Mouse (Mus musculus) layer of hippocampus, adult 2 months (tissue): Measurements from ENCODE around the gene Tppp2. TPM values are rescaled to one million over a fixed set of nuclear protein-coding genes. Genes with fewer than 3 reads are reported as not detected.

ENCODE experiments used
- DNase-seq, 2 experiments: peaks; one replicate each; pipeline ENCODE4 v3.0.0; 2022; ENCODE audit warnings: low spot score in 2 of 2
- H3K27ac ChIP-seq: fragments of 200-600 bp; 2 replicates; pipeline ENCODE4 v1.8.1; 2022
- H3K4me3 ChIP-seq: fragments of 200-600 bp; 2 replicates; pipeline ENCODE4 v1.8.1; 2022; ENCODE audit warnings: mild to moderate bottlenecking
- CTCF ChIP-seq: fragments of 200-600 bp; conservative IDR thresholded peaks from 2 replicates; pipeline ENCODE4 v1.8.1; 2022; ENCODE audit warnings: antibody characterized with exemption, mild to moderate bottlenecking, moderate library complexity
- total RNA-seq, 2 experiments: library from RNA; stranded (reverse); gene quantifications; 2 replicates each; pipeline ENCODE4 v1.2.3; 2021

Tppp2 gene
- total RNA-seq, 2 experiments from 2014 or later: not detected

- Histone ChIP-seq H3K27ac (no peak overlapping the region), H3K4me3 (no peak overlapping the region)
- DNase-seq: no peak
- TF ChIP-seq CTCF: no peak
Measured at GRCm38 (mm10) chr14:51932092-51933020, 14.1 kb downstream of the Tppp2 start.

GRCm38 (mm10) chr14:51939005-51939404 is 20.8 kb downstream of the Tppp2 start:
- no peak overlapping the region for H3K27ac ChIP-seq
- DNase-seq: no peak
- TF ChIP-seq CTCF: no peak
- no peak overlapping the region for H3K4me3 ChIP-seq

- DNase-seq: no peak
- TF ChIP-seq CTCF: no peak
- Histone ChIP-seq H3K4me3 (no peak overlapping the region), H3K27ac (no peak overlapping the region)
Measured at GRCm38 (mm10) chr14:51940944-51941560, 22.8 kb downstream of the Tppp2 start.

GRCm38 (mm10) chr14:51941577-51941976 is 23.4 kb downstream of the Tppp2 start:
- Histone ChIP-seq H3K27ac (no peak overlapping the region), H3K4me3 (no peak overlapping the region)
- TF ChIP-seq CTCF: no peak
- DNase-seq: no peak

- TF ChIP-seq CTCF: no peak
- Histone ChIP-seq H3K4me3 (no peak overlapping the region), H3K27ac (no peak overlapping the region)
- no peak for DNase-seq
Measured at GRCm38 (mm10) chr14:51942236-51942635, 24.0 kb downstream of the Tppp2 start.

- TF ChIP-seq CTCF: no peak
- no peak overlapping the region for H3K27ac ChIP-seq
- no peak overlapping the region for H3K4me3 ChIP-seq
- no peak for DNase-seq
Measured at GRCm38 (mm10) chr14:51943336-51943735, 25.1 kb downstream of the Tppp2 start.

- TF ChIP-seq CTCF: no peak
- Histone ChIP-seq H3K27ac (no peak overlapping the region), H3K4me3 (no peak overlapping the region)
- no peak for DNase-seq
Measured at GRCm38 (mm10) chr14:51960316-51960715, 42.1 kb downstream of the Tppp2 start.

- no peak overlapping the region for H3K4me3 ChIP-seq
- H3K27ac ChIP-seq: no peak overlapping the region
- no peak for TF ChIP-seq CTCF
- no peak for DNase-seq
Measured at GRCm38 (mm10) chr14:51967400-51967799, 49.2 kb downstream of the Tppp2 start.

Other genes with a start within 250 kb of the Tppp2 start
- not detected for gene Gm17079, start 223.0 kb upstream of the Tppp2 start, total RNA-seq
- not detected for gene Gm5800, start 201.2 kb upstream of the Tppp2 start, total RNA-seq
- gene Ang4, start 144.8 kb upstream of the Tppp2 start, total RNA-seq: not detected
- not detected for gene AY358078, start 118.4 kb upstream of the Tppp2 start, total RNA-seq
- not detected for gene Ear6, start 64.7 kb upstream of the Tppp2 start, total RNA-seq
- gene Mettl17, start 33.6 kb upstream of the Tppp2 start, total RNA-seq: 10 to 100 TPM; 31.6 to 40.5 TPM
- 10 to 100 TPM in 1 of 2 experiments, 1 to 10 TPM in 1; 8.2 to 10.1 TPM for gene Slc39a2, start 25.5 kb upstream of the Tppp2 start, total RNA-seq
- 100 to 1,000 TPM; 894 to 934 TPM for gene Ndrg2, start 4.3 kb upstream of the Tppp2 start, total RNA-seq
- gene Rnase13, start 4.3 kb downstream of the Tppp2 start, total RNA-seq: not detected
- 10 to 100 TPM; 27.9 to 32.2 TPM for gene Arhgef40, start 66.3 kb downstream of the Tppp2 start, total RNA-seq
- gene Tmem253, start 97.2 kb downstream of the Tppp2 start, total RNA-seq: 1 to 10 TPM in 1 of 2 experiments, under 1 TPM in 1; 0.34 to 1.4 TPM
- 10 to 100 TPM; 46.5 to 46.8 TPM for gene Zfp219, start 102.3 kb downstream of the Tppp2 start, total RNA-seq
- gene Olfr221, start 124.0 kb downstream of the Tppp2 start, total RNA-seq: not detected
- 100 to 1,000 TPM; 245 to 262 TPM for gene Hnrnpc, start 185.6 kb downstream of the Tppp2 start, total RNA-seq
- 1 to 10 TPM; 1.7 to 2.2 TPM for gene Rpgrip1, start 192.3 kb downstream of the Tppp2 start, total RNA-seq